Mouse (Mus musculus) neural tube, embryonic 14.5 days (tissue): ENCODE results near the gene Hs2st1. TPM values are rescaled to one million over a fixed set of nuclear protein-coding genes. Genes with fewer than 3 reads are reported as not detected.
A peak's percentile ranks its signal among the peaks of the same experiment; 100 is the strongest.

Experiments used
- ATAC-seq: fragments of 200-750 bp; cut with Nextera tagmentation; 2 replicates; pipeline ENCODE4 v1.8.0; 2017; ENCODE audit warnings: low read depth, mild to moderate bottlenecking, moderate TSS enrichment, moderate library complexity
- H3K27ac ChIP-seq: fragments of 300-500 bp; sonication (generic); 2 replicates; pipeline ENCODE4 v1.5.1; 2014; ENCODE audit warnings: low read depth, mild to moderate bottlenecking, control low read depth, low read length, moderate library complexity, mixed read lengths
- H3K27me3 ChIP-seq: fragments of 300-500 bp; sonication (generic); 2 replicates; pipeline ENCODE4 v1.6.1; 2014; ENCODE audit warnings: low read length; ENCODE audit not compliant: control insufficient read depth, insufficient read depth
- H3K36me3 ChIP-seq: fragments of 300-500 bp; sonication (generic); 2 replicates; pipeline ENCODE4 v1.6.1; 2014; ENCODE audit warnings: low read length, mixed read lengths; ENCODE audit not compliant: control insufficient read depth, insufficient read depth
- H3K4me1 ChIP-seq: fragments of 300-500 bp; sonication (generic); 2 replicates; pipeline ENCODE4 v1.6.1; 2014; ENCODE audit warnings: low read length; ENCODE audit not compliant: control insufficient read depth, insufficient read depth
- H3K4me2 ChIP-seq: fragments of 300-500 bp; sonication (generic); 2 replicates; pipeline ENCODE4 v1.6.1; 2014; ENCODE audit warnings: mild to moderate bottlenecking, low read depth, low read length, control low read depth
- H3K4me3 ChIP-seq: fragments of 300-500 bp; sonication (generic); 2 replicates; pipeline ENCODE4 v1.5.1; 2014; ENCODE audit warnings: low read depth, low read length, control low read depth, mixed read lengths
- H3K9ac ChIP-seq: fragments of 300-500 bp; sonication (generic); replicated peaks from 2 replicates; pipeline ENCODE4 v1.6.1; 2014; ENCODE audit warnings: low read depth, mild to moderate bottlenecking, control low read depth, low read length, mixed read lengths
- H3K9me3 ChIP-seq: fragments of 300-500 bp; sonication (generic); 2 replicates; pipeline ENCODE4 v1.6.1; 2016; ENCODE audit warnings: low read length; ENCODE audit not compliant: control insufficient read depth
- WGBS: fragments of 180-500 bp; shearing (Covaris S2); extraction: QIAGEN DNeasy Blood & Tissue Kit; methylation state at CpG from one replicate; pipeline ENCODE4 v1.1.7; 2014; 5-methylcytosine and 5-hydroxymethylcytosine counted together
- polyA plus RNA-seq: library from polyadenylated mRNA; unstranded; fragments of >200 nt; fragmentation: Nextera tagmentation; extraction: Ambion mirVana; gene quantifications from 2 replicates; pipeline ENCODE4 v1.2.1, GENCODE M21; 2014

Gene Hs2st1
- polyA plus RNA-seq, 1 experiment from 2014 or later = 17.0 TPM

- Histone ChIP-seq H3K9me3 (no peaks in the 10 kb centered on the region), H3K4me1 (no peaks in the 10 kb centered on the region), H3K4me3 (no peak overlapping the region), H3K27ac (no peak overlapping the region), H3K27me3 (no peaks in the 10 kb centered on the region), H3K9ac (no peak overlapping the region), H3K36me3 (no peaks in the 10 kb centered on the region), H3K4me2 (no peak overlapping the region)
- ATAC-seq = no peak
- WGBS = 78% methylated on average over 5 of the region's 5 CpGs
Measured at GRCm38 (mm10) chr3:144480595-144480994, 89.4 kb downstream of the Hs2st1 start.

GRCm38 (mm10) chr3:144478427-144478794 lies 91.6 kb downstream of the Hs2st1 start:
- H3K9me3 ChIP-seq = no peaks in the 10 kb centered on the region
- no peaks in the 10 kb centered on the region for H3K27me3 ChIP-seq
- H3K27ac ChIP-seq = no peak overlapping the region
- H3K36me3 ChIP-seq = no peaks in the 10 kb centered on the region
- H3K4me2 ChIP-seq = no peak overlapping the region
- no peak overlapping the region for H3K4me3 ChIP-seq
- no peak for ATAC-seq
- no peak overlapping the region for H3K9ac ChIP-seq
- 91% methylated on average over 7 of the region's 7 CpGs for WGBS
- H3K4me1 ChIP-seq = no peaks in the 10 kb centered on the region

GRCm38 (mm10) chr3:144477707-144478426 lies 92.1 kb downstream of the Hs2st1 start:
- Histone ChIP-seq H3K36me3 (no peaks in the 10 kb centered on the region), H3K9ac (no peak overlapping the region), H3K4me1 (no peaks in the 10 kb centered on the region), H3K27ac (no peak overlapping the region), H3K9me3 (no peaks in the 10 kb centered on the region), H3K4me3 (no peak overlapping the region), H3K4me2 (no peak overlapping the region), H3K27me3 (no peaks in the 10 kb centered on the region)
- 89% methylated on average over 12 of the region's 12 CpGs for WGBS
- no peak for ATAC-seq

DNA sequence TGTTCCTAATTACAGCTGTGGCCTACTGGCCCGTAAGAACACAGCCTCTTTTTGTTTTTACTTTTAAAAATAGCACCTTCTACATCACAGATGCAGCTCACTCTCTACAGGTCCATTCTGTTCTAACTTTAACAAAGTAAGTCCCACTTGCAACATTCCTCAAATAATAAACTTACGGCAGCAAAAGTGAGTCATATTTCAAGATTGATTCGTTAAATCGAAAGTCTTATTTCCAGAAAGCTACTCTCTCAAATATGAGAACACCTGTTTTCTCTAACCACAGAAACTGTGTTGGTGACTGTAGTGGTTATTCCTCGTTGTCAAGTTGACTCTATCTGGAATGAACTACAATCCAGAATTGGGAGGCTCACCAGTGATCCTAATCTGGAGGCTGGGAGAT lies 94.1 kb downstream of the Hs2st1 start:
- Histone ChIP-seq H3K9ac (no peak overlapping the region), H3K27ac (no peak overlapping the region), H3K9me3 (no peaks in the 10 kb centered on the region), H3K36me3 (no peaks in the 10 kb centered on the region), H3K4me2 (no peak overlapping the region), H3K27me3 (no peaks in the 10 kb centered on the region), H3K4me3 (no peak overlapping the region), H3K4me1 (peaks cover 13% of the 10 kb centered on the region)
- ATAC-seq = no peak
- 94% methylated on average over 5 of the region's 5 CpGs for WGBS

GRCm38 (mm10) chr3:144474726-144475125 lies 95.3 kb downstream of the Hs2st1 start:
- H3K27me3 ChIP-seq = no peaks in the 10 kb centered on the region
- no peaks in the 10 kb centered on the region for H3K36me3 ChIP-seq
- no peaks in the 10 kb centered on the region for H3K9me3 ChIP-seq
- H3K4me3 ChIP-seq = no peak overlapping the region
- 87% methylated on average over 5 of the region's 5 CpGs for WGBS
- no peak for ATAC-seq
- H3K9ac ChIP-seq = no peak overlapping the region
- no peak overlapping the region for H3K4me2 ChIP-seq
- no peak overlapping the region for H3K27ac ChIP-seq
- peaks cover 13% of the 10 kb centered on the region for H3K4me1 ChIP-seq

DNA sequence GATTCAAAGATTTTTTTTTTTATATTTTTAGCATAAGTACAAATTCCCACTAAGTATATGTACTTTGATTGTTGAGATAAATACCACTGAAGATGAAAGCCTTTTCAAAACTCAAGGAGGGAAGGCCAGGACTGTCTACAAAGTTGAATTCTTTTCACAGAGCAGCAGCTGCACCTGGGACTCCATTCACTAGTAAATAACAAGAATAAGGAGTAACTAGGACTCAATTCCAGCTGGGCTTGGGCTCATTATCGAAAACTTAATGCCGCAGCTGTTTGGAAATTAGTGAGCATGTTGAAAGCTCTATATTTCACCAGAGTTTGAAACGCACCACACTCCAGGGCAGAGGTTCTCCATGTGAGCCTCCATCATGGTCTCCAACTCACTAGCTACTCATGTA lies 98.0 kb downstream of the Hs2st1 start:
- Histone ChIP-seq H3K4me3 (no peak overlapping the region), H3K4me1 (peaks cover 13% of the 10 kb centered on the region), H3K9ac (no peak overlapping the region), H3K9me3 (no peaks in the 10 kb centered on the region), H3K27me3 (no peaks in the 10 kb centered on the region), H3K36me3 (no peaks in the 10 kb centered on the region), H3K4me2 (no peak overlapping the region), H3K27ac (no peak overlapping the region)
- no peak for ATAC-seq
- WGBS = 35% methylated on average over 3 of the region's 3 CpGs

DNA sequence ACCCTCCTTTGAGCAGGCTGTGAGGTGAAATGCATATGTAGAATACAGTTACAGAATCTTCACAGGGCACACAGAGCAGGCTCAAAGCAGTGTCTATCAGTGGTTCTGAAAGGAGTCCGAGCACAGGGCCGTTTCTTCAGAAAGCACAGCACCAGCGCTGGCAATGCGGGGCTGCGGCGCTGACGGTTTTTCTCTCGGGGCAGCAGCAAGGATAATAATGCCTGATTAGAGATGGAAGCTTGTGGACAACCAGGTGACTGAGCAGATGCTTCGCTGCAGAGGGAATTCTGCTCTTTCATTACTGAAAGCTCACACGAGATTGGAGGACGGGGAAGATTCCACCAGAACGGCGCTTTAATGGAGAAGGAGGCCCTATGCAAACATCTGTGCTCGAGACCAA lies 99.1 kb downstream of the Hs2st1 start:
- Histone ChIP-seq H3K4me3 (no peak overlapping the region), H3K36me3 (no peaks in the 10 kb centered on the region), H3K9me3 (no peaks in the 10 kb centered on the region), H3K9ac (no peak overlapping the region), H3K4me2 (0 out of 2 replicates have a peak overlapping the region, but pooled peaks have one; percentile 7), H3K27me3 (no peaks in the 10 kb centered on the region), H3K27ac (no peak overlapping the region; the same call in 1 of the 2 replicates), H3K4me1 (peaks cover 13% of the 10 kb centered on the region)
- 25% methylated on average over 14 of the region's 14 CpGs for WGBS
- ATAC-seq = peak; percentile 41; the same call in 1 of the 2 replicates

DNA sequence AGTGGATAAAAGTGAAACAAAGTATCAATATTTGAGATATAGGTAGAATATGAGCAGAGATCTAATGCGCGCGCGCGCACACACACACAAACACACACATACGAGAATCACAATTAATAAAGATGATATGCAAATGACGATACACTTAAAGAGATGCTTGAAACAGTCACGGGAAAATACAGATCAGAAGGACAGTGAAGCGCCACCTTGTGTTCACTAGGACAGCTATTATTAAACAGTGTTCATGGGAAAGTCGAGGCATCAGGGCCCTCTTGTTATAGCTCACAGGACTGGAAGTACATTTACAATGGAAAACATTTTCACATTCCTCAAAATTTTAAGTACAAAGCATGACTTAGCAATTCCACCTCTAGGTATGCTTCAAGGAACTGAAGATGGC lies 102.5 kb downstream of the Hs2st1 start:
- WGBS = 78% methylated on average over 10 of the region's 10 CpGs
- Histone ChIP-seq H3K4me3 (no peak overlapping the region), H3K27ac (no peak overlapping the region), H3K4me1 (peaks cover 12% of the 10 kb centered on the region), H3K4me2 (no peak overlapping the region), H3K27me3 (no peaks in the 10 kb centered on the region), H3K9ac (no peak overlapping the region), H3K36me3 (no peaks in the 10 kb centered on the region), H3K9me3 (no peaks in the 10 kb centered on the region)
- no peak for ATAC-seq

- peaks cover under 1% of the 10 kb centered on the region for H3K4me1 ChIP-seq
- WGBS = 93% methylated on average over 8 of the region's 8 CpGs
- H3K27me3 ChIP-seq = no peaks in the 10 kb centered on the region
- H3K9ac ChIP-seq = no peak overlapping the region
- no peak overlapping the region for H3K4me2 ChIP-seq
- ATAC-seq = no peak
- H3K27ac ChIP-seq = no peak overlapping the region
- no peak overlapping the region for H3K4me3 ChIP-seq
- H3K36me3 ChIP-seq = no peaks in the 10 kb centered on the region
- no peaks in the 10 kb centered on the region for H3K9me3 ChIP-seq
Measured at GRCm38 (mm10) chr3:144466108-144466678, 103.8 kb downstream of the Hs2st1 start.
